8 mouse cellular contexts compared by ENCODE assay signal in genomic region chr19:45017216-45017771, GRCm38 (mm10). TPM values are rescaled to one million over a fixed set of nuclear protein-coding genes. Genes with fewer than 3 reads are reported as not detected.
A peak's percentile ranks its signal among the peaks of the same experiment; 100 is the strongest.
DNase-seq lines count a peak whose midpoint lies in the region; ATAC-seq and TF ChIP-seq lines count a peak whose summit lies in the region.

No protein-coding gene starts in this region.

- peak overlapping the region; percentile 67 for H3K4me3 ChIP-seq in embryonic facial prominence, embryonic 15.5 days (replicated peaks)
- H3K4me3 ChIP-seq in heart, embryonic 15.5 days: peak overlapping the region; percentile 82
- peak overlapping the region; percentile 61 for H3K4me3 ChIP-seq in liver, embryonic 16.5 days (ENCODE audit: low read depth, low read length)
- H3K4me3 ChIP-seq in olfactory bulb, adult 2 months (ENCODE audit: insufficient read depth, low read depth, low read length): peak overlapping the region; percentile 57

- H3K27ac ChIP-seq in embryonic facial prominence, embryonic 15.5 days (replicated peaks): peak overlapping the region; percentile 100
- peak overlapping the region; percentile 99 for H3K27ac ChIP-seq in heart, embryonic 15.5 days
- H3K27ac ChIP-seq in liver, embryonic 16.5 days (ENCODE audit: low read length): peak overlapping the region; percentile 53
- H3K27ac ChIP-seq in olfactory bulb, adult 2 months (ENCODE audit: insufficient read depth, low read depth, low read length): peak overlapping the region; percentile 81

- DNase-seq in 3T3-L1 (ENCODE audit: low read depth, low spot score): peak; percentile 85
- peak; percentile 82 for DNase-seq in adrenal gland, adult 8-10 months
- DNase-seq in kidney, postnatal 25 days: peak; percentile 92 to 94
- peak; percentile 66 for DNase-seq in thymus, postnatal 4 days

- 0% methylated on average over 19 of the region's 27 CpGs for WGBS in embryonic facial prominence, embryonic 15.5 days
- under 1% methylated on average over 27 of the region's 27 CpGs for WGBS in heart, embryonic 15.5 days
- WGBS in liver, embryonic 16.5 days (ENCODE audit: insufficient replicate concordance): 1% methylated on average over 22 of the region's 27 CpGs
- WGBS in olfactory bulb, adult 2 months: under 1% methylated on average over 27 of the region's 27 CpGs

- H3K9ac ChIP-seq in embryonic facial prominence, embryonic 15.5 days: peak overlapping the region; percentile 37; the same call in 1 of the 2 replicates
- peak overlapping the region; percentile 81 for H3K9ac ChIP-seq in heart, embryonic 15.5 days
- H3K9ac ChIP-seq in liver, embryonic 16.5 days (ENCODE audit: low read depth, low read length): peak overlapping the region; percentile 52

- no peaks in the 10 kb centered on the region for H3K9me3 ChIP-seq in embryonic facial prominence, embryonic 15.5 days (replicated peaks)
- no peaks in the 10 kb centered on the region for H3K9me3 ChIP-seq in heart, embryonic 15.5 days (replicated peaks)
- no peaks in the 10 kb centered on the region for H3K9me3 ChIP-seq in liver, embryonic 16.5 days (replicated peaks; ENCODE audit: control insufficient read depth, low read length)

- no peaks in the 10 kb centered on the region for H3K27me3 ChIP-seq in embryonic facial prominence, embryonic 15.5 days
- H3K27me3 ChIP-seq in heart, embryonic 15.5 days: no peaks in the 10 kb centered on the region
- no peaks in the 10 kb centered on the region; the same call in none of the 2 replicates for H3K27me3 ChIP-seq in liver, embryonic 16.5 days (ENCODE audit: control insufficient read depth, insufficient read depth, low read depth, low read length)

- H3K4me2 ChIP-seq in embryonic facial prominence, embryonic 15.5 days (replicated peaks): peak overlapping the region; percentile 86
- H3K4me2 ChIP-seq in heart, embryonic 15.5 days: peak overlapping the region; percentile 80
- peak overlapping the region; percentile 89 for H3K4me2 ChIP-seq in liver, embryonic 16.5 days (ENCODE audit: low read depth, low read length)

- peaks cover 9% of the 10 kb centered on the region for H3K36me3 ChIP-seq in embryonic facial prominence, embryonic 15.5 days
- peaks cover 13% of the 10 kb centered on the region; the same call in 1 of the 2 replicates for H3K36me3 ChIP-seq in heart, embryonic 15.5 days
- no peaks in the 10 kb centered on the region for H3K36me3 ChIP-seq in liver, embryonic 16.5 days (ENCODE audit: control insufficient read depth, insufficient read depth)

- peak; percentile 52 for ATAC-seq in embryonic facial prominence, embryonic 15.5 days (ENCODE audit: insufficient number of reproducible peaks, low FRiP score, low TSS enrichment, low read depth)
- peak; percentile 59 for ATAC-seq in heart, embryonic 15.5 days (replicated peaks; ENCODE audit: insufficient number of reproducible peaks, insufficient read depth, low FRiP score, low read depth)
- ATAC-seq in liver, embryonic 16.5 days (ENCODE audit: low read depth): peak; percentile 12; the same call in 1 of the 2 replicates

- no peak for TF ChIP-seq POLR2A in olfactory bulb, adult 2 months (IDR thresholded peaks at IDR 0.05; ENCODE audit: insufficient read depth, low read depth, low read length)

- 0 out of 2 replicates have a peak, but pooled peaks have one; percentile 11 for TF ChIP-seq CTCF in olfactory bulb, adult 2 months (IDR thresholded peaks at IDR 0.05; ENCODE audit: insufficient read depth, low read depth, low read length)

- peaks cover 83% of the 10 kb centered on the region for H3K4me1 ChIP-seq in embryonic facial prominence, embryonic 15.5 days
- peaks cover 61% of the 10 kb centered on the region for H3K4me1 ChIP-seq in heart, embryonic 15.5 days (replicated peaks)
- H3K4me1 ChIP-seq in liver, embryonic 16.5 days (ENCODE audit: control insufficient read depth, low read depth, low read length): peaks cover 24% of the 10 kb centered on the region
- H3K4me1 ChIP-seq in olfactory bulb, adult 2 months (ENCODE audit: control insufficient read depth, insufficient read depth, low read length): peaks cover 38% of the 10 kb centered on the region

RNA-seq across cellular contexts. Expression of gene Lzts2, which starts 3.1 kb away (rescaled TPM):
- total RNA-seq in adrenal gland, adult 8-10 months (2022): 100 to 1,000 TPM; 100 to 121 (median 110) TPM
- 75.8 and 80.5 TPM in 2 replicates for polyA plus RNA-seq in embryonic facial prominence, embryonic 15.5 days (2015; fragmentation: Nextera tagmentation; extraction: Ambion mirVana)
- polyA plus RNA-seq in heart, embryonic 15.5 days (2015; fragmentation: Nextera tagmentation; extraction: Ambion mirVana): 44.5 and 56.9 TPM in 2 replicates
- polyA plus RNA-seq in liver, embryonic 16.5 days (2015; fragmentation: Nextera tagmentation; extraction: Ambion mirVana): 4.6 and 4.7 TPM in 2 replicates
- not detected in 2 replicates for polyA plus RNA-seq in olfactory bulb, adult 2 months (2012; ENCODE audit: insufficient read depth, insufficient read length, low replicate concordance, missing spikeins)

RNA-seq across cellular contexts. Expression of gene Mrpl43, which starts 11.1 kb away (rescaled TPM):
- 10 to 100 TPM; 44.2 to 57.9 (median 48.4) TPM for total RNA-seq in adrenal gland, adult 8-10 months (2022)
- polyA plus RNA-seq in embryonic facial prominence, embryonic 15.5 days (2015; fragmentation: Nextera tagmentation; extraction: Ambion mirVana): 73.1 and 77.3 TPM in 2 replicates
- polyA plus RNA-seq in heart, embryonic 15.5 days (2015; fragmentation: Nextera tagmentation; extraction: Ambion mirVana): 60.2 and 60.7 TPM in 2 replicates
- polyA plus RNA-seq in liver, embryonic 16.5 days (2015; fragmentation: Nextera tagmentation; extraction: Ambion mirVana): 27.0 and 29.0 TPM in 2 replicates
- not detected in 2 replicates for polyA plus RNA-seq in olfactory bulb, adult 2 months (2012; ENCODE audit: insufficient read depth, insufficient read length, low replicate concordance, missing spikeins)

RNA-seq across cellular contexts. Expression of gene Twnk, which starts 11.8 kb away (rescaled TPM):
- total RNA-seq in adrenal gland, adult 8-10 months (2022): 10 to 100 TPM; 34.8 to 40.2 (median 37.5) TPM
- polyA plus RNA-seq in embryonic facial prominence, embryonic 15.5 days (2015; fragmentation: Nextera tagmentation; extraction: Ambion mirVana): 20.2 and 22.1 TPM in 2 replicates
- 19.4 TPM in 2 replicates for polyA plus RNA-seq in heart, embryonic 15.5 days (2015; fragmentation: Nextera tagmentation; extraction: Ambion mirVana)
- 12.0 and 13.4 TPM in 2 replicates for polyA plus RNA-seq in liver, embryonic 16.5 days (2015; fragmentation: Nextera tagmentation; extraction: Ambion mirVana)
- polyA plus RNA-seq in olfactory bulb, adult 2 months (2012; ENCODE audit: insufficient read depth, insufficient read length, low replicate concordance, missing spikeins): not detected in 2 replicates

RNA-seq across cellular contexts. Expression of gene Pdzd7, which starts 28.2 kb away (rescaled TPM):
- total RNA-seq in adrenal gland, adult 8-10 months (2022): under 1 TPM; 0.12 to 1.00 (median 0.56) TPM
- polyA plus RNA-seq in embryonic facial prominence, embryonic 15.5 days (2015; fragmentation: Nextera tagmentation; extraction: Ambion mirVana): 0.68 and 0.75 TPM in 2 replicates
- polyA plus RNA-seq in heart, embryonic 15.5 days (2015; fragmentation: Nextera tagmentation; extraction: Ambion mirVana): 0.11 and 0.16 TPM in 2 replicates
- polyA plus RNA-seq in liver, embryonic 16.5 days (2015; fragmentation: Nextera tagmentation; extraction: Ambion mirVana): not detected in 2 replicates
- polyA plus RNA-seq in olfactory bulb, adult 2 months (2012; ENCODE audit: insufficient read depth, insufficient read length, low replicate concordance, missing spikeins): not detected in 2 replicates

RNA-seq across cellular contexts. Expression of gene Sema4g, which starts 28.4 kb away (rescaled TPM):
- total RNA-seq in adrenal gland, adult 8-10 months (2022): 10 to 100 TPM in 2 of 4 experiments, 1 to 10 TPM in 2; 4.3 to 14.9 (median 10.2) TPM
- 4.8 and 5.9 TPM in 2 replicates for polyA plus RNA-seq in embryonic facial prominence, embryonic 15.5 days (2015; fragmentation: Nextera tagmentation; extraction: Ambion mirVana)
- polyA plus RNA-seq in heart, embryonic 15.5 days (2015; fragmentation: Nextera tagmentation; extraction: Ambion mirVana): 0.50 and 1.1 TPM in 2 replicates
- 5.4 and 8.0 TPM in 2 replicates for polyA plus RNA-seq in liver, embryonic 16.5 days (2015; fragmentation: Nextera tagmentation; extraction: Ambion mirVana)
- polyA plus RNA-seq in olfactory bulb, adult 2 months (2012; ENCODE audit: insufficient read depth, insufficient read length, low replicate concordance, missing spikeins): 101 TPM in 1 of 2 replicates, not detected in the other

Comparison
In these comparisons a context has a peak if more than half of its experiments do, and no peak if none do; other contexts are left out.
1. Peak in every context shown above with its lines: DNase-seq, ATAC-seq, H3K4me3 ChIP-seq and H3K27ac ChIP-seq.
2. RNA of gene Twnk, which starts 11.8 kb away (polyA plus RNA-seq): 20.2 to 22.1 TPM in embryonic facial prominence, embryonic 15.5 days, 19.4 TPM in heart, embryonic 15.5 days and 12.0 to 13.4 TPM in liver, embryonic 16.5 days; not detected in olfactory bulb, adult 2 months; every median in the first group is over 10 times any median in the second.